ENCODE assay signal across 11 mouse cellular contexts in the genomic region with DNA sequence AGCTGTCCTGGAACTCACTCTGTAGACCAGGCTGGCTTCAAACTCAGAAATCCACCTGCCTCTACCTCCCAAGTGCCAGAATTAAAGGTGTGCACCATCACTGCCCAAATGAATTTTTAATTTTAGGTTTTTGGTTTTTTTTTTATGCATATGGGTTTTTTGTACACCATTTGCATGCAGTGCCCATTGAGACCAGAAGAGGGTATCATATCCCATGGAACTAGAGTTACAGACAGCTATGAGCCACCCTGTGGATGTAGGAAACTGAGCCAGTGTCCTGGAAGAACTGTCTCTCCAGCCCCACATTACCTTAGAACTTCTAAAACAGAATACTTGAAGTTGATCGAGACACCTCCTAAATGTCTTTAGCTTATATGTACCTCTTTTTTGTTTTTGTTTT. TPM values are rescaled to one million over a fixed set of nuclear protein-coding genes. Genes with fewer than 3 reads are reported as not detected.
A peak's percentile ranks its signal among the peaks of the same experiment; 100 is the strongest.
DNase-seq lines count a peak whose midpoint lies in the region; ATAC-seq and TF ChIP-seq lines count a peak whose summit lies in the region.
"Had no signal": no experiment of that assay in that cellular context is flagged by ENCODE, and none has a peak within 500 bp of the region (broad histone marks: within the 10 kb centered on the region; RNA-seq: fewer than 3 reads in every experiment).

No protein-coding gene starts in this region.

- H3K9me3 ChIP-seq in G1E (replicated peaks), result no peaks in the 10 kb centered on the region
- H3K9me3 ChIP-seq in forebrain, embryonic 10.5 days, result no peaks in the 10 kb centered on the region
- H3K9me3 ChIP-seq: midbrain, embryonic 12.5 days had no signal

- H3K36me3 ChIP-seq in G1E (replicated peaks), result peaks cover 26% of the 10 kb centered on the region
- H3K36me3 ChIP-seq in forebrain, embryonic 10.5 days (replicated peaks), result peaks cover 79% of the 10 kb centered on the region

- TF ChIP-seq CTCF in G1E (IDR thresholded peaks at IDR 0.05; ENCODE audit: low read depth, low read length), result no peak

- no peak overlapping the region for H3K4me3 ChIP-seq in G1E (ENCODE audit: low read depth, low read length)
- H3K4me3 ChIP-seq in forebrain, embryonic 10.5 days, result no peak overlapping the region
- H3K4me3 ChIP-seq: midbrain, embryonic 12.5 days had no signal

- WGBS in forebrain, embryonic 10.5 days, result 94% methylated on average over 1 of the region's 1 CpGs

- H3K4me1 ChIP-seq in G1E (ENCODE audit: insufficient read depth, low read depth, low read length), result no peaks in the 10 kb centered on the region
- H3K4me1 ChIP-seq in forebrain, embryonic 10.5 days, result no peaks in the 10 kb centered on the region
- H3K4me1 ChIP-seq: midbrain, embryonic 12.5 days had no signal

- ATAC-seq in G1E (ENCODE audit: extremely low read depth, insufficient number of reproducible peaks, low FRiP score, poor library complexity, severe bottlenecking), result peak; percentile 45; the same call in 1 of the 2 replicates

- no peaks in the 10 kb centered on the region for H3K27me3 ChIP-seq in G1E (ENCODE audit: insufficient read depth, low read length)
- no peaks in the 10 kb centered on the region for H3K27me3 ChIP-seq in forebrain, embryonic 10.5 days (ENCODE audit: poor library complexity, severe bottlenecking)
- H3K27me3 ChIP-seq: midbrain, embryonic 12.5 days had no signal

- DNase-seq in cerebellum, adult 18-20 months, result peak; percentile 28 to 31
- DNase-seq in cerebellum, adult 11-12 months, result no peak
- DNase-seq in kidney, postnatal 10 days, result peak; percentile 23
- DNase-seq in kidney, postnatal 14 days, result no peak
- DNase-seq in G1E (ENCODE audit: low spot score), result no peak
- peak; percentile 45 for DNase-seq in lung, postnatal 36 days
- DNase-seq in testis, postnatal 10 days (ENCODE audit: low spot score), result no peak
- no peak for DNase-seq in forebrain, embryonic 10.5 days (ENCODE audit: extremely low spot score, low spot score)
- DNase-seq: gastrocnemius, postnatal 25 days; layer of hippocampus, adult 9-11 months had no signal

- H3K27ac ChIP-seq in forebrain, embryonic 10.5 days, result no peak overlapping the region
- H3K27ac ChIP-seq: midbrain, embryonic 12.5 days had no signal

RNA-seq across cellular contexts. Expression of gene Pygb, which starts 16.5 kb away (rescaled TPM):
- total RNA-seq in G1E (2014; fragmentation: Nextera tagmentation), result 7.3 and 15.8 TPM in 2 replicates
- total RNA-seq in G1E (2017), result 18.6 and 21.0 TPM in 2 replicates
- 7.9 and 10.6 TPM in 2 replicates for polyA plus RNA-seq in G1E (2012)
- 62.3 and 67.8 TPM in 2 replicates for polyA plus RNA-seq in forebrain, embryonic 10.5 days (2016; fragmentation: Nextera tagmentation; extraction: Ambion mirVana)

RNA-seq across cellular contexts. Expression of gene Entpd6, which starts 54.2 kb away (rescaled TPM):
- total RNA-seq in G1E (2014; fragmentation: Nextera tagmentation), result 8.4 and 10.3 TPM in 2 replicates
- 5.5 and 6.7 TPM in 2 replicates for total RNA-seq in G1E (2017)
- polyA plus RNA-seq in G1E (2012), result 25.2 and 27.5 TPM in 2 replicates
- 36.0 and 37.1 TPM in 2 replicates for polyA plus RNA-seq in forebrain, embryonic 10.5 days (2016; fragmentation: Nextera tagmentation; extraction: Ambion mirVana)

Comparison
In these comparisons a context has a peak if more than half of its experiments do, and no peak if none do; other contexts are left out.
1. DNase-seq: peak in cerebellum, adult 18-20 months (2 of 2), kidney, postnatal 10 days (single experiment) and lung, postnatal 36 days (single experiment); none in cerebellum, adult 11-12 months (single experiment), kidney, postnatal 14 days (single experiment), G1E (single experiment), testis, postnatal 10 days (single experiment) and forebrain, embryonic 10.5 days (single experiment).